In the genomic region with DNA sequence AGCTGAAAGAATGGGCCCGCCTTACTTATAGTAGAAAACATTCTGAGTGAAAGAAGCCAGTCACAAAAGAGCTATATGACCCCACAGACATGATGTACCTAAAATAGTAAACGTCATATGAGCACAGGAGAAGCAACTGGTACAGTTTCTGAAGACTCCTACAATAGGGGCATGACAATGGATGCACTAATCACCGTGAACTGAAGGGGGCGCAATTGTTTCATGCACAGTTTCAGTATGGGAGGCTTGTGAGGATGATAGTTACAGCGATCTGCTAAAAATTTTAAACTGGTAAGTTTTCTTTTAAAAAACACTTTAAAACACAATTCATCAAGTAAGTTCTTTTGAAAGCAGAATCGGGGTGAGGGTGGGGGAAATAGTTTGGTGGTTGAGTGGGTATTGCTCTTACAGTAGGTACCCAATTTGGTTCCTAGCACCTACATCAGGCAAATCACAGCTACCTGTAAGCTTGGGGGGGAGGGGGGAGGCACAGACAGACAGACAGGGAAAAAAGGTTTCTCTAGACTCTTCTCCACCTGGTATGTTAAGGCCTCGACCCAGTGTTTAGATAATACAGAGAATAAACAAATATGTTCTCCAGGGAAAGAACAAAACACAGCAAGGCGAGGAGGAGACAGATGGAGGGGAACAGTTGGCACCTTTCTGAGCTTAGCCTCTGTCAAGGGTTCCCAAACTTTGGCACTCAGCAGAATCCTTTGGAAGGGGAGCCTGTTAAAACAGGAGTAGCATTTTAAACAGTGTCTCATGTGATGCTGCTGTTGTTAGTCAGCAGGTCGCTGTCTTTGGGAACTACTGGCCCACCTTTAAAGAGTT, we compare ENCODE assay signal across 8 mouse cellular contexts.
DNase-seq lines count a peak whose midpoint lies in the region; ATAC-seq lines count a peak whose summit lies in the region.

No protein-coding gene starts in this region.

- H3K4me2 ChIP-seq in hindbrain, embryonic 12.5 days (replicated peaks) = peak overlapping the region; percentile 46

- H3K36me3 ChIP-seq in hindbrain, embryonic 12.5 days = no peaks in the 10 kb centered on the region

- peak; percentile 94 for DNase-seq in NIH3T3 (ENCODE audit: low read depth)
- DNase-seq in cerebellum, adult 9-10 months = peak; percentile 84
- DNase-seq in frontal cortex, postnatal 14 days (ENCODE audit: low spot score in 2 of 2) = peak; percentile 65 to 88
- DNase-seq in layer of hippocampus, adult 9-11 months = peak; percentile 79
- DNase-seq in lung, postnatal 25 days (ENCODE audit: low spot score) = peak; percentile 81
- DNase-seq in right cerebral cortex, adult 2 months (ENCODE audit: low spot score in 2 of 2) = peak; percentile 91 to 94
- DNase-seq in urinary bladder, postnatal 14 days (ENCODE audit: low spot score) = peak; percentile 76

- H3K9me3 ChIP-seq in hindbrain, embryonic 12.5 days (replicated peaks) = no peaks in the 10 kb centered on the region

- peak; percentile 60 for ATAC-seq in hindbrain, embryonic 12.5 days (ENCODE audit: low FRiP score)

- WGBS in hindbrain, embryonic 12.5 days = 12% methylated on average over 9 of the region's 9 CpGs

- H3K27me3 ChIP-seq in hindbrain, embryonic 12.5 days = no peaks in the 10 kb centered on the region

- peak overlapping the region; percentile 55; the same call in 1 of the 2 replicates for H3K27ac ChIP-seq in hindbrain, embryonic 12.5 days

- peak overlapping the region; percentile 14; the same call in 1 of the 2 replicates for H3K4me3 ChIP-seq in hindbrain, embryonic 12.5 days

- no peak overlapping the region for H3K9ac ChIP-seq in hindbrain, embryonic 12.5 days

- H3K4me1 ChIP-seq in hindbrain, embryonic 12.5 days = peaks cover 11% of the 10 kb centered on the region

Comparison
In these comparisons a context has a peak if more than half of its experiments do, and no peak if none do; other contexts are left out.
1. Peak in every context shown above with its lines: DNase-seq, ATAC-seq, H3K4me3 ChIP-seq and H3K27ac ChIP-seq.